10 mouse cellular contexts compared by ENCODE assay signal in the genomic region with DNA sequence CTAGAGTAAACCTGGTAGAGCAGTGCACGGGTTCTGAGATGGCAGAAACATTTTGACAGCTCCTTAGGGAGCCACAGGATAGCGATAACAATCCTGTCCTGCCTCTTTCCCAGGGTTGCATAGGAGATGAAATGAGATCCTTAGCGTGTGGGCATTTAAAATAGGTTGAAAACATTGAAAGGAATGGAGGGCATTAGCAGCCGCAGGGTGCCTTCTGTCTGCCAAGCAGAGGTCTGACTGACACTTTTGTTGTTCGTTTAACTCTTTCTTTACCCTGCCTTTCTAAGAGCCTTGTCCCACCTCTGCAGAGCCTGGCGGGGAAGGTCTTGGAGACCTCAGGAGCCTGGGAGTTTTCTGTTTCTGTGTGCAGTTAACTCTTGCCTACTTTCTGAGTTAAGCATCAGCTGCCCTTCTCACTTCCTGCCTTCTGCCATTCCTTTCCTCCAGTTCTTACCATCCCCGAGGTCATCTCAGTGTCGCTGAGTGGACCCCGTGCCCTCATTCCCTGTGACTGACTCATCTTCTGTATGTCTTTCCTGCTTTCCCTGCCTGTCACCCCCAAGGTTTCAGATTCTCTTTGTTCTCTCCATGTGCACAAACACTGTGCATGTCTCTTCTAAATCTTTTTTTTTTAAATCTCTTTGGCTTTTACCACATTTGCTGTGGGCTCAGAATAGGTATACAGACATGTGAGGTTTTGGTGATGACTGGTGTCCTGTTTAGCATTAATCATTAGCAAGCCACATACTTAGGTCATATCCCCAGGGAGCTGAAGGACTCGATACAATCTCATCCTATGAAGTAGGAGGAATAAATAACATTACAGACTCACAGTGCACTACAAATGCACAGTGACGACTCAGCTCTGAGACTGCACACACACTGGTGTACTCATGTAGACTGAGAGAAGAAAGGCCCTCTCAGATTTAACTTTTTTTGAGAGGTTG. TPM values are rescaled to one million over a fixed set of nuclear protein-coding genes. Genes with fewer than 3 reads are reported as not detected.
DNase-seq lines count a peak whose midpoint lies in the region; ATAC-seq lines count a peak whose summit lies in the region.
"Had no signal": no experiment of that assay in that cellular context is flagged by ENCODE, and none has a peak within 500 bp of the region (broad histone marks: within the 10 kb centered on the region; RNA-seq: fewer than 3 reads in every experiment).

No protein-coding gene starts in this region.

- 46% methylated on average over 11 of the region's 11 CpGs for WGBS in limb, embryonic 11.5 days
- 42% methylated on average over 11 of the region's 11 CpGs for WGBS in limb, embryonic 10.5 days
- WGBS in hindbrain, embryonic 12.5 days = 12% methylated on average over 11 of the region's 11 CpGs
- WGBS in neural tube, embryonic 15.5 days = 6% methylated on average over 11 of the region's 11 CpGs

- peak; percentile 78 for DNase-seq in adrenal gland, adult 2 months
- no peak for DNase-seq in adrenal gland, adult 18-20 months (ENCODE audit: low spot score in 2 of 2)
- DNase-seq in limb, embryonic 11.5 days (ENCODE audit: low spot score) = no peak
- no peak for DNase-seq in limb, embryonic 10.5 days (ENCODE audit: low spot score)
- DNase-seq in natural killer cell, adult 2 months (ENCODE audit: low spot score in 2 of 2) = no peak
- DNase-seq: B cell, adult 2 months; thymus, postnatal 4 days had no signal

- H3K9me3 ChIP-seq in limb, embryonic 11.5 days (ENCODE audit: control insufficient read depth, low read length) = no peaks in the 10 kb centered on the region; the same call in 1 of the 2 replicates
- peaks cover 5% of the 10 kb centered on the region; the same call in 1 of the 2 replicates for H3K9me3 ChIP-seq in limb, embryonic 10.5 days (replicated peaks)
- H3K9me3 ChIP-seq in hindbrain, embryonic 12.5 days (replicated peaks) = peaks cover 9% of the 10 kb centered on the region; the same call in 1 of the 2 replicates
- H3K9me3 ChIP-seq in neural tube, embryonic 15.5 days (replicated peaks) = no peaks in the 10 kb centered on the region

- no peak overlapping the region for H3K27ac ChIP-seq in limb, embryonic 11.5 days (replicated peaks; ENCODE audit: low read depth, low read length)
- H3K27ac ChIP-seq in limb, embryonic 10.5 days = no peak overlapping the region
- H3K27ac ChIP-seq in hindbrain, embryonic 12.5 days = peak overlapping the region; percentile 66
- H3K27ac ChIP-seq in neural tube, embryonic 15.5 days (replicated peaks) = peak overlapping the region; percentile 33

- H3K4me1 ChIP-seq in limb, embryonic 11.5 days (ENCODE audit: control insufficient read depth, insufficient read depth, low read length) = 0 out of 2 replicates have a peak, but pooled peaks cover 2% of the 10 kb centered on the region
- H3K4me1 ChIP-seq in limb, embryonic 10.5 days = peaks cover 27% of the 10 kb centered on the region
- H3K4me1 ChIP-seq in hindbrain, embryonic 12.5 days = peaks cover 67% of the 10 kb centered on the region
- peaks cover 81% of the 10 kb centered on the region for H3K4me1 ChIP-seq in neural tube, embryonic 15.5 days

- peak overlapping the region; percentile 22; the same call in 1 of the 2 replicates for H3K4me2 ChIP-seq in limb, embryonic 11.5 days (ENCODE audit: low read depth, severe bottlenecking)
- H3K4me2 ChIP-seq in hindbrain, embryonic 12.5 days (replicated peaks) = peak overlapping the region; percentile 89
- peak overlapping the region; percentile 84 for H3K4me2 ChIP-seq in neural tube, embryonic 15.5 days

- no peak for ATAC-seq in limb, embryonic 11.5 days (ENCODE audit: insufficient number of reproducible peaks, low FRiP score, low TSS enrichment, low read depth)
- 0 out of 2 replicates have a peak, but pooled peaks have one; percentile 44 for ATAC-seq in hindbrain, embryonic 12.5 days (ENCODE audit: low FRiP score)
- no peak for ATAC-seq in neural tube, embryonic 15.5 days (ENCODE audit: low FRiP score)
- no peak for ATAC-seq in granulocyte monocyte progenitor cell, adult 5-6 weeks (replicated peaks; ENCODE audit: poor library complexity, severe bottlenecking)

- no peaks in the 10 kb centered on the region for H3K27me3 ChIP-seq in limb, embryonic 11.5 days (ENCODE audit: control insufficient read depth, insufficient read depth, low read length)
- H3K27me3 ChIP-seq in limb, embryonic 10.5 days (ENCODE audit: low read depth, poor library complexity, severe bottlenecking) = no peaks in the 10 kb centered on the region
- no peaks in the 10 kb centered on the region for H3K27me3 ChIP-seq in hindbrain, embryonic 12.5 days
- no peaks in the 10 kb centered on the region for H3K27me3 ChIP-seq in neural tube, embryonic 15.5 days (replicated peaks)

- no peak overlapping the region for H3K9ac ChIP-seq in limb, embryonic 11.5 days (ENCODE audit: low read length)
- H3K9ac ChIP-seq in hindbrain, embryonic 12.5 days = peak overlapping the region; percentile 49
- H3K9ac ChIP-seq in neural tube, embryonic 15.5 days (replicated peaks) = peak overlapping the region; percentile 37

- no peaks in the 10 kb centered on the region; the same call in 1 of the 2 replicates for H3K36me3 ChIP-seq in limb, embryonic 11.5 days (ENCODE audit: control insufficient read depth, insufficient read depth, low read length)
- peaks cover 38% of the 10 kb centered on the region for H3K36me3 ChIP-seq in limb, embryonic 10.5 days
- H3K36me3 ChIP-seq in hindbrain, embryonic 12.5 days = peaks cover 32% of the 10 kb centered on the region
- peaks cover 27% of the 10 kb centered on the region for H3K36me3 ChIP-seq in neural tube, embryonic 15.5 days

- no peak overlapping the region for H3K4me3 ChIP-seq in limb, embryonic 11.5 days (ENCODE audit: low read depth, low read length)
- no peak overlapping the region for H3K4me3 ChIP-seq in limb, embryonic 10.5 days
- H3K4me3 ChIP-seq in hindbrain, embryonic 12.5 days = peak overlapping the region; percentile 34
- peak overlapping the region; percentile 36 for H3K4me3 ChIP-seq in neural tube, embryonic 15.5 days (replicated peaks)

RNA-seq across cellular contexts. Expression of gene Kif3c, which starts 6.3 kb away (rescaled TPM):
- 10 to 100 TPM; 17.5 to 26.9 TPM for total RNA-seq in adrenal gland, adult 2 months (2021)
- 11.3 and 21.2 TPM in 2 replicates for polyA plus RNA-seq in adrenal gland, adult 2 months (2012; rRNA removed)
- total RNA-seq in adrenal gland, adult 18-20 months (2021) = 10 to 100 TPM; 15.0 to 23.6 TPM
- 16.5 and 17.9 TPM in 2 replicates for polyA plus RNA-seq in limb, embryonic 11.5 days (2014; fragmentation: Nextera tagmentation; extraction: Ambion mirVana)
- polyA plus RNA-seq in limb, embryonic 10.5 days (2016; fragmentation: Nextera tagmentation; extraction: Ambion mirVana) = 13.2 and 16.4 TPM in 2 replicates
- 64.2 and 64.8 TPM in 2 replicates for polyA plus RNA-seq in hindbrain, embryonic 12.5 days (2016; fragmentation: Nextera tagmentation; extraction: Ambion mirVana)
- 64.9 and 74.1 TPM in 2 replicates for polyA plus RNA-seq in neural tube, embryonic 15.5 days (2015; fragmentation: Nextera tagmentation; extraction: Ambion mirVana)
- 2.7 and 7.8 TPM in 2 replicates for total RNA-seq in granulocyte monocyte progenitor cell, adult 5-6 weeks (2014; fragmentation: Nextera tagmentation)
- 3.3 and 4.4 TPM in 2 replicates for total RNA-seq in granulocyte monocyte progenitor cell, adult 5-6 weeks (2017)

RNA-seq across cellular contexts. Expression of gene Asxl2, which starts 55.4 kb away (rescaled TPM):
- total RNA-seq in adrenal gland, adult 2 months (2021) = 10 to 100 TPM; 29.9 to 40.4 TPM
- polyA plus RNA-seq in adrenal gland, adult 2 months (2012; rRNA removed) = 6.4 and 6.7 TPM in 2 replicates
- 10 to 100 TPM; 24.9 to 33.6 TPM for total RNA-seq in adrenal gland, adult 18-20 months (2021)
- 18.0 and 19.0 TPM in 2 replicates for polyA plus RNA-seq in limb, embryonic 11.5 days (2014; fragmentation: Nextera tagmentation; extraction: Ambion mirVana)
- 16.0 and 16.6 TPM in 2 replicates for polyA plus RNA-seq in limb, embryonic 10.5 days (2016; fragmentation: Nextera tagmentation; extraction: Ambion mirVana)
- polyA plus RNA-seq in hindbrain, embryonic 12.5 days (2016; fragmentation: Nextera tagmentation; extraction: Ambion mirVana) = 19.2 and 20.9 TPM in 2 replicates
- 10.4 and 13.6 TPM in 2 replicates for polyA plus RNA-seq in neural tube, embryonic 15.5 days (2015; fragmentation: Nextera tagmentation; extraction: Ambion mirVana)
- total RNA-seq in granulocyte monocyte progenitor cell, adult 5-6 weeks (2014; fragmentation: Nextera tagmentation) = 44.4 and 53.1 TPM in 2 replicates
- 26.9 and 30.2 TPM in 2 replicates for total RNA-seq in granulocyte monocyte progenitor cell, adult 5-6 weeks (2017)

Comparison
In these comparisons a context has a peak if more than half of its experiments do, and no peak if none do; other contexts are left out.
1. H3K27ac ChIP-seq: peak in hindbrain, embryonic 12.5 days (single experiment) and neural tube, embryonic 15.5 days (single experiment); none in limb, embryonic 11.5 days (single experiment) and limb, embryonic 10.5 days (single experiment).
2. H3K4me2 ChIP-seq: peak in every context shown above with its lines; median percentile 89 in hindbrain, embryonic 12.5 days; 84 in neural tube, embryonic 15.5 days; 22 in limb, embryonic 11.5 days.
3. H3K4me3 ChIP-seq: peak in hindbrain, embryonic 12.5 days (single experiment) and neural tube, embryonic 15.5 days (single experiment); none in limb, embryonic 11.5 days (single experiment) and limb, embryonic 10.5 days (single experiment).